In the genomic region with DNA sequence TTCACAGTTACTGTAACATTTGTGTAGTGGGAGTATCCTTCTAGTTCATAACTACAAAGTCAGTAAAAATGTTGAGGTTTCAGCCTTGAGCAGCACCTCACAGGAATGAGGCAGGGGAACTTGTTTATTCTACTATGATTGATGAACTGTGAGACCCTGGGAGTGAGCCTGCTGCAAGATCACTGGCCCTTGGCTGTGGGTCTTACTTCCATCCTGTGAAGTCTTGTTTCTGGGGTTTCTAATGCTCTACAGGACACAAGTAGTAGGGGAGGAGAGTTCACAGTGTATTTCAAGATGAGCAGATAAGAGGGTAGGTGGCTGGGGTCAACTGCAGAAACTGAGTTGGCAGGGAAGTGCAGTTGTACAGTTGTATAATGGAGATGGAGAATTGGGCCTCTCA, we compare ENCODE assay signal across 28 mouse cellular contexts.
A peak's percentile ranks its signal among the peaks of the same experiment; 100 is the strongest.
DNase-seq lines count a peak whose midpoint lies in the region; ATAC-seq and TF ChIP-seq lines count a peak whose summit lies in the region.
"Had no signal": no experiment of that assay in that cellular context is flagged by ENCODE, and none has a peak within 500 bp of the region (broad histone marks: within the 10 kb centered on the region; RNA-seq: fewer than 3 reads in every experiment).

No protein-coding gene starts in this region.

- no peaks in the 10 kb centered on the region for H3K4me1 ChIP-seq in kidney, embryonic 16.5 days (ENCODE audit: insufficient read depth, low read length)
- 0 out of 2 replicates have a peak, but pooled peaks cover 8% of the 10 kb centered on the region for H3K4me1 ChIP-seq in lung, embryonic 14.5 days (ENCODE audit: insufficient read depth)
- no peaks in the 10 kb centered on the region for H3K4me1 ChIP-seq in intestine, embryonic 15.5 days (replicated peaks)
- H3K4me1 ChIP-seq in neural tube, embryonic 15.5 days: no peaks in the 10 kb centered on the region
- H3K4me1 ChIP-seq: embryonic facial prominence, embryonic 10.5 days; forebrain, embryonic 12.5 days; forebrain, embryonic 15.5 days; heart, embryonic 15.5 days; hindbrain, embryonic 10.5 days had no signal

- H3K9me3 ChIP-seq in kidney, embryonic 16.5 days (ENCODE audit: low read length): no peaks in the 10 kb centered on the region
- H3K9me3 ChIP-seq in lung, embryonic 14.5 days (ENCODE audit: low read depth, low read length): no peaks in the 10 kb centered on the region
- H3K9me3 ChIP-seq in intestine, embryonic 15.5 days: no peaks in the 10 kb centered on the region
- H3K9me3 ChIP-seq in neural tube, embryonic 15.5 days (replicated peaks): no peaks in the 10 kb centered on the region
- H3K9me3 ChIP-seq: embryonic facial prominence, embryonic 10.5 days; embryonic facial prominence, embryonic 13.5 days; forebrain, embryonic 12.5 days; forebrain, embryonic 15.5 days; heart, embryonic 12.5 days; heart, embryonic 15.5 days; hindbrain, embryonic 10.5 days had no signal

- H3K36me3 ChIP-seq in kidney, embryonic 16.5 days (ENCODE audit: insufficient read depth, low read length): no peaks in the 10 kb centered on the region
- no peaks in the 10 kb centered on the region for H3K36me3 ChIP-seq in lung, embryonic 14.5 days (ENCODE audit: insufficient read depth)
- no peaks in the 10 kb centered on the region for H3K36me3 ChIP-seq in intestine, embryonic 15.5 days
- no peaks in the 10 kb centered on the region for H3K36me3 ChIP-seq in neural tube, embryonic 15.5 days
- H3K36me3 ChIP-seq: embryonic facial prominence, embryonic 10.5 days; embryonic facial prominence, embryonic 13.5 days; forebrain, embryonic 12.5 days; forebrain, embryonic 15.5 days; heart, embryonic 12.5 days; heart, embryonic 15.5 days; hindbrain, embryonic 10.5 days had no signal

- H3K4me2 ChIP-seq in kidney, embryonic 16.5 days (replicated peaks; ENCODE audit: low read depth, low read length): no peak overlapping the region
- H3K4me2 ChIP-seq in lung, embryonic 14.5 days: no peak overlapping the region
- no peak overlapping the region for H3K4me2 ChIP-seq in intestine, embryonic 15.5 days (replicated peaks)
- H3K4me2 ChIP-seq in neural tube, embryonic 15.5 days: no peak overlapping the region
- H3K4me2 ChIP-seq: embryonic facial prominence, embryonic 13.5 days; forebrain, embryonic 12.5 days; forebrain, embryonic 15.5 days; heart, embryonic 12.5 days; heart, embryonic 15.5 days had no signal

- no peak for TF ChIP-seq CTCF in lung, embryonic 14.5 days (IDR thresholded peaks at IDR 0.05; ENCODE audit: low read depth)

- DNase-seq in kidney, adult 18-20 months: no peak
- peak; percentile 71 for DNase-seq in lung, embryonic 14.5 days
- no peak for DNase-seq in lung, adult 18-20 months
- peak; percentile 30 for DNase-seq in lung, postnatal 10 days
- peak; percentile 16 for DNase-seq in mesoderm, embryonic 11.5 days (ENCODE audit: low read depth, low spot score)
- DNase-seq: adrenal gland, adult 8-10 months; adrenal gland, postnatal 25 days; cerebellum, adult 11-12 months; cerebellum, adult 8-10 months; cerebellum, postnatal 10 days; cerebellum, postnatal 36 days; embryo, embryonic 11 days; gastrocnemius, postnatal 25 days; heart, adult 18-20 months; heart, postnatal 10 days; heart, postnatal 36 days had no signal

- ATAC-seq in kidney, embryonic 16.5 days (ENCODE audit: low FRiP score, low TSS enrichment): peak; percentile 42; the same call in 1 of the 2 replicates
- ATAC-seq in lung, embryonic 14.5 days (ENCODE audit: insufficient read depth): peak; percentile 84
- ATAC-seq in intestine, embryonic 15.5 days: no peak
- ATAC-seq in neural tube, embryonic 15.5 days (ENCODE audit: low FRiP score): no peak
- ATAC-seq: activated CD4-positive, CD25-positive, alpha-beta regulatory T cell, adult 4 months; forebrain, embryonic 15.5 days had no signal

- H3K27me3 ChIP-seq in kidney, embryonic 16.5 days (ENCODE audit: insufficient read depth, low read length): no peaks in the 10 kb centered on the region
- H3K27me3 ChIP-seq in lung, embryonic 14.5 days (ENCODE audit: insufficient read depth, low read length): no peaks in the 10 kb centered on the region
- no peaks in the 10 kb centered on the region for H3K27me3 ChIP-seq in intestine, embryonic 15.5 days (replicated peaks)
- H3K27me3 ChIP-seq in neural tube, embryonic 15.5 days (replicated peaks): no peaks in the 10 kb centered on the region
- H3K27me3 ChIP-seq: embryonic facial prominence, embryonic 13.5 days; forebrain, embryonic 12.5 days; forebrain, embryonic 15.5 days; heart, embryonic 12.5 days; heart, embryonic 15.5 days had no signal

- no peak overlapping the region for H3K9ac ChIP-seq in kidney, embryonic 16.5 days (replicated peaks; ENCODE audit: low read length)
- no peak overlapping the region for H3K9ac ChIP-seq in lung, embryonic 14.5 days
- no peak overlapping the region for H3K9ac ChIP-seq in intestine, embryonic 15.5 days
- no peak overlapping the region for H3K9ac ChIP-seq in neural tube, embryonic 15.5 days (replicated peaks)
- H3K9ac ChIP-seq: embryonic facial prominence, embryonic 13.5 days; forebrain, embryonic 12.5 days; forebrain, embryonic 15.5 days; heart, embryonic 12.5 days; heart, embryonic 15.5 days had no signal

- no peak overlapping the region for H3K27ac ChIP-seq in kidney, embryonic 16.5 days (ENCODE audit: low read length)
- H3K27ac ChIP-seq in lung, embryonic 14.5 days (ENCODE audit: low read depth): peak overlapping the region; percentile 58; the same call in 1 of the 2 replicates
- no peak overlapping the region for H3K27ac ChIP-seq in intestine, embryonic 15.5 days
- no peak overlapping the region for H3K27ac ChIP-seq in neural tube, embryonic 15.5 days (replicated peaks)
- H3K27ac ChIP-seq: embryonic facial prominence, embryonic 10.5 days; embryonic facial prominence, embryonic 13.5 days; forebrain, embryonic 12.5 days; forebrain, embryonic 15.5 days; heart, embryonic 15.5 days; hindbrain, embryonic 10.5 days had no signal

- H3K4me3 ChIP-seq in kidney, embryonic 16.5 days (ENCODE audit: low read length): no peak overlapping the region
- no peak overlapping the region for H3K4me3 ChIP-seq in lung, embryonic 14.5 days (ENCODE audit: low read depth, low read length)
- H3K4me3 ChIP-seq in intestine, embryonic 15.5 days (replicated peaks): no peak overlapping the region
- H3K4me3 ChIP-seq in neural tube, embryonic 15.5 days (replicated peaks): no peak overlapping the region
- H3K4me3 ChIP-seq: embryonic facial prominence, embryonic 10.5 days; embryonic facial prominence, embryonic 13.5 days; erythroblast, embryonic 14.5 days; forebrain, embryonic 12.5 days; forebrain, embryonic 15.5 days; heart, embryonic 12.5 days; heart, embryonic 15.5 days; hindbrain, embryonic 10.5 days had no signal

Comparison
In these comparisons a context has a peak if more than half of its experiments do, and no peak if none do; other contexts are left out.
1. DNase-seq: peak in lung, embryonic 14.5 days (single experiment), lung, postnatal 10 days (single experiment) and mesoderm, embryonic 11.5 days (single experiment); none in kidney, adult 18-20 months (single experiment) and lung, adult 18-20 months (0 of 2).
2. ATAC-seq: peak in kidney, embryonic 16.5 days (single experiment) and lung, embryonic 14.5 days (single experiment); none in intestine, embryonic 15.5 days (single experiment) and neural tube, embryonic 15.5 days (single experiment).